Mouse (Mus musculus): ENCODE data around the gene Fanci. TPM values are rescaled to one million over a fixed set of nuclear protein-coding genes. Genes with fewer than 3 reads are reported as not detected.

Gene Fanci
- polyA plus RNA-seq, 1 experiment from 2014 or later, result 24.0 TPM

DNA sequence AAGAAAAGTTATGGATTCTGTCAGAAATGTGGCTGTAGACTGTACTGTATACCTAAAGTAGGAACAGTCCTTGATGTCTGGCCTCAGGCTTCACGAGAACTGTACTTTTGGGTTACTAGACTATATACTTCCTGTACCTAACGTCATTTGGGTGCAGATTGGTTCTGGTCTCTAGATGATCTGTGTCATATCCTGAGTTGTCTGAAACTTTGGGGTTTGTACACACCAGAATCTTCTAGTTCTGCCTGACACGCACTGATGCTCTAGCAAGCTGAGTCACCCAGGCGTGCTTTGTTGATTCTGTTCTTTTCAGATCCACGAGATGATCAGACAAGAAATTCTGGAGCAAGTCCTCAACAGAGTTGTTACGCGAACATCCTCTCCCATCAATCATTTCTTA lies 28.2 kb downstream of the Fanci start:
- H3K27me3 ChIP-seq (ENCODE audit: control insufficient read depth, insufficient read depth, low read length), result no peaks in the 10 kb centered on the region
- no peak for ATAC-seq (replicated peaks; ENCODE audit: low FRiP score)
- no peaks in the 10 kb centered on the region for H3K36me3 ChIP-seq (ENCODE audit: control insufficient read depth, insufficient read depth, low read length)
- H3K9me3 ChIP-seq (ENCODE audit: control insufficient read depth, low read length), result no peaks in the 10 kb centered on the region
- 93% methylated on average over 7 of the region's 7 CpGs for WGBS
- no peak overlapping the region for H3K27ac ChIP-seq (ENCODE audit: low read depth, low read length)
- H3K4me3 ChIP-seq (ENCODE audit: low read depth, low read length), result no peak overlapping the region
- H3K4me2 ChIP-seq (ENCODE audit: low read depth, low read length, severe bottlenecking), result no peak overlapping the region
- DNase-seq (ENCODE audit: low spot score), result no peak
- H3K4me1 ChIP-seq (replicated peaks; ENCODE audit: control insufficient read depth, insufficient read depth, low read length), result no peaks in the 10 kb centered on the region
- no peak overlapping the region for H3K9ac ChIP-seq (ENCODE audit: low read length)

DNA sequence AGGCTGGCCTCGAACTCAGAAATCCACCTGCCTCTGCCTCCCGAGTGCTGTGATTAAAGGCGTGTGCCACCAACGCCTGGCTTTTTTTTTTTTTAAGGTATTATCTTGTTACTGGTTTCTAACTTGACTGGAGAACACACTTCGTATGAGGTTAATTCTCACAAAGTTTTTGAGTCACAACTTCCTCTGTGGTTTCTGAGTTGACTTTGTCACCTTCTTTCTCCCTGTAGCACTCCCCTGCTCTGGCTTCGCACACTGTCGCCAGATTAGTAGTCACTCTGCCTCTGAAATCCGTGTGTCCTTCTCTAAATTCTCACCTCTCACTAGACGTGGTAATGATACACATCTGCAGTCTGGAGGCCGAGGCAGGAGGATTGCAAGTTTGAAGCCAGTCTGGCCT lies 31.1 kb downstream of the Fanci start:
- 94% methylated on average over 10 of the region's 10 CpGs for WGBS
- DNase-seq (ENCODE audit: low spot score), result no peak
- no peaks in the 10 kb centered on the region for H3K27me3 ChIP-seq (ENCODE audit: control insufficient read depth, insufficient read depth, low read length)
- H3K4me2 ChIP-seq (ENCODE audit: low read depth, low read length, severe bottlenecking), result no peak overlapping the region
- H3K36me3 ChIP-seq (ENCODE audit: control insufficient read depth, insufficient read depth, low read length), result no peaks in the 10 kb centered on the region
- ATAC-seq (replicated peaks; ENCODE audit: low FRiP score), result no peak
- no peaks in the 10 kb centered on the region for H3K4me1 ChIP-seq (replicated peaks; ENCODE audit: control insufficient read depth, insufficient read depth, low read length)
- no peaks in the 10 kb centered on the region for H3K9me3 ChIP-seq (ENCODE audit: control insufficient read depth, low read length)
- H3K27ac ChIP-seq (ENCODE audit: low read depth, low read length), result no peak overlapping the region
- H3K9ac ChIP-seq (ENCODE audit: low read length), result no peak overlapping the region
- no peak overlapping the region for H3K4me3 ChIP-seq (ENCODE audit: low read depth, low read length)

DNA sequence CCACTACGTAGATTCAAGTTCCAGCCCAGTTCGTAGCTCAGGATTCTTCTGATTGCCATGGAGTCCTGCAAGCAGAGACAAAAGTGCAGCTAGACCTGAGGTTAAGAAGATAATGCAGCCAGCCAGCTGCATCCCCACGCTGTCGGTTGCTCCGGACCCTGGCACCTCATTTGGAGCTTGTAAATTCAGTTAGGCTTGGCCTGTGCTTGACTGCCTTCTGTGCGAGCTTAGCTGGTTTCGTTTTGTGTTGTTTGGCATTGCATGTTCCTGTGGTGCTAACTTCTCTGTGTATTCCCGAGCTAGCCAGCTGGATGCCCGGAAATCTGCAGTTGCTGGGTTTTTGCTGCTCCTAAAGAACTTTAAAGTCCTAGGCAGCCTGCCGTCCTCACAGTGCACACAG lies 34.1 kb downstream of the Fanci start:
- no peak overlapping the region for H3K4me3 ChIP-seq (ENCODE audit: low read depth, low read length)
- no peak for DNase-seq (ENCODE audit: low spot score)
- no peaks in the 10 kb centered on the region for H3K4me1 ChIP-seq (replicated peaks; ENCODE audit: control insufficient read depth, insufficient read depth, low read length)
- no peaks in the 10 kb centered on the region for H3K36me3 ChIP-seq (ENCODE audit: control insufficient read depth, insufficient read depth, low read length)
- no peaks in the 10 kb centered on the region for H3K27me3 ChIP-seq (ENCODE audit: control insufficient read depth, insufficient read depth, low read length)
- no peak for ATAC-seq (replicated peaks; ENCODE audit: low FRiP score)
- H3K4me2 ChIP-seq (ENCODE audit: low read depth, low read length, severe bottlenecking), result no peak overlapping the region
- no peaks in the 10 kb centered on the region for H3K9me3 ChIP-seq (ENCODE audit: control insufficient read depth, low read length)
- no peak overlapping the region for H3K9ac ChIP-seq (ENCODE audit: low read length)
- no peak overlapping the region for H3K27ac ChIP-seq (ENCODE audit: low read depth, low read length)
- WGBS, result 77% methylated on average over 10 of the region's 10 CpGs

DNA sequence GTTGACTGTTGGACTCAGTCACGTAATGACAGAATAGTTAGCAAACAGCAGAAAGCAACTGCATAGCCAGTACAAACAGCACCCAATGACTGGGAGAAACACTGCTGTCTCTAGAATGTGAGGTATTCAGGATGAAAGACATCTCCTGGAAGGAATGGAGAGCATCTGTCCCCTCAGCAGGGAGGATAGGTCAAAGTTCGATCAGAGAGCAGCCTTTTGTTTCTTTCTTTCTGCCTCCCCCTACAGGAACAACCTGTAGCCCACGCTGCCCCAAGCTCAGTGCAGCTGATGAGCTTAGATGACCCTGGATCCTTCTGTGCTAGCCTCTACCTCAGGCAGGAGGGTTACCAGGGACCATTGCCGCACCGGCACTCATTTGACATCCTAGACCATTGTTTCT lies 36.5 kb downstream of the Fanci start:
- H3K36me3 ChIP-seq (ENCODE audit: control insufficient read depth, insufficient read depth, low read length), result no peaks in the 10 kb centered on the region
- no peak overlapping the region for H3K4me3 ChIP-seq (ENCODE audit: low read depth, low read length)
- ATAC-seq (replicated peaks; ENCODE audit: low FRiP score) (no peak), DNase-seq (ENCODE audit: low spot score) (no peak)
- no peak overlapping the region for H3K4me2 ChIP-seq (ENCODE audit: low read depth, low read length, severe bottlenecking)
- 63% methylated on average over 5 of the region's 5 CpGs for whole genome bisulfite sequencing
- H3K9ac ChIP-seq (ENCODE audit: low read length), result no peak overlapping the region
- no peaks in the 10 kb centered on the region for H3K27me3 ChIP-seq (ENCODE audit: control insufficient read depth, insufficient read depth, low read length)
- no peak overlapping the region for H3K27ac ChIP-seq (ENCODE audit: low read depth, low read length)
- H3K4me1 ChIP-seq (replicated peaks; ENCODE audit: control insufficient read depth, insufficient read depth, low read length), result no peaks in the 10 kb centered on the region
- no peaks in the 10 kb centered on the region for H3K9me3 ChIP-seq (ENCODE audit: control insufficient read depth, low read length)

DNA sequence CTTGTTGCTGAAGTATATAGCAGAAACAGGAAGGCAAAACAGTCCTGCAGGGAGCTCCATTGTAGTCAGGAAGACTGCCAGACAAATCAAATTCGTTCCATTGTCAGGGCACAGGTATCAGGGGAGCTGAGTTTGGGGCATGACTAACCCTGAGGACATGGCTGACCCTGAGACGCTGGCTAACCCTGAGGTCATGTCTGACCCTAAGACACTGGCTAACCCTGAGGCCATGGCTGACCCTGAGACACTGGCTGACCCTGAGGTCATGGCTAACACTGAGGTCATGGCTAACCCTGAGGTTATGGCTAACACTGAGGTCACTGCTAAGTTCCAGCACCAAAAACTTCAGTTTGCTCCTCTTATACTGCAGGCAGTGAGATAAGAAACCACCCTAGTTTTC lies 48.3 kb downstream of the Fanci start:
- DNase-seq (ENCODE audit: low spot score) (no peak), ATAC-seq (replicated peaks; ENCODE audit: low FRiP score) (no peak)
- Histone ChIP-seq H3K36me3 (ENCODE audit: control insufficient read depth, insufficient read depth, low read length) (peaks cover under 1% of the 10 kb centered on the region; the same call in 1 of the 2 replicates), H3K9me3 (ENCODE audit: control insufficient read depth, low read length) (no peaks in the 10 kb centered on the region), H3K9ac (ENCODE audit: low read length) (no peak overlapping the region), H3K27ac (ENCODE audit: low read depth, low read length) (no peak overlapping the region), H3K4me3 (ENCODE audit: low read depth, low read length) (no peak overlapping the region), H3K4me1 (replicated peaks; ENCODE audit: control insufficient read depth, insufficient read depth, low read length) (no peaks in the 10 kb centered on the region), H3K4me2 (ENCODE audit: low read depth, low read length, severe bottlenecking) (no peak overlapping the region), H3K27me3 (ENCODE audit: control insufficient read depth, insufficient read depth, low read length) (no peaks in the 10 kb centered on the region)
- WGBS, result 79% methylated on average over 2 of the region's 2 CpGs

DNA sequence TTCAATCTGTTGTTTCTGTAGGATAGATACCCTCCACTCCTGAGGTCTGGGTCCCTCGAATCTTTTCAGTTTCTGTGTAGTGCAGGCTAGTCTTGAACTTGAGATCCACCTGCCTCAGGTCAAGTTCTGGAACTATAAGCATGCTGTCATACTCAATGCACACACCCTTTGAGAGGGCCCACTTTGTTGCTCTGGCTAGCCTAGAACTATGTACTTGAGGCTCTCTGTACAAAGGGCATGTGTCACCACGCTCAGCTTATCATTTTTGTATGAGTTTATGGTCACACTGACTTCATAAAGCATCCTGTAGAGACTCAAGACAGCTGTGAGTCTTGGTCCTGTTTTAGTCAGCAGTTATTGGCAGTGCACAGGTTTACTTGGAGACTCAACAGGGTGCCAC lies 55.3 kb downstream of the Fanci start:
- 87% methylated on average over 2 of the region's 2 CpGs for WGBS
- Histone ChIP-seq H3K36me3 (ENCODE audit: control insufficient read depth, insufficient read depth, low read length) (peaks cover 16% of the 10 kb centered on the region), H3K9ac (ENCODE audit: low read length) (no peak overlapping the region), H3K4me2 (ENCODE audit: low read depth, low read length, severe bottlenecking) (no peak overlapping the region), H3K4me1 (replicated peaks; ENCODE audit: control insufficient read depth, insufficient read depth, low read length) (no peaks in the 10 kb centered on the region), H3K27me3 (ENCODE audit: control insufficient read depth, insufficient read depth, low read length) (no peaks in the 10 kb centered on the region), H3K27ac (ENCODE audit: low read depth, low read length) (no peak overlapping the region), H3K9me3 (ENCODE audit: control insufficient read depth, low read length) (no peaks in the 10 kb centered on the region), H3K4me3 (ENCODE audit: low read depth, low read length) (no peak overlapping the region)
- DNase-seq (ENCODE audit: low spot score), result no peak
- ATAC-seq (replicated peaks; ENCODE audit: low FRiP score), result no peak

DNA sequence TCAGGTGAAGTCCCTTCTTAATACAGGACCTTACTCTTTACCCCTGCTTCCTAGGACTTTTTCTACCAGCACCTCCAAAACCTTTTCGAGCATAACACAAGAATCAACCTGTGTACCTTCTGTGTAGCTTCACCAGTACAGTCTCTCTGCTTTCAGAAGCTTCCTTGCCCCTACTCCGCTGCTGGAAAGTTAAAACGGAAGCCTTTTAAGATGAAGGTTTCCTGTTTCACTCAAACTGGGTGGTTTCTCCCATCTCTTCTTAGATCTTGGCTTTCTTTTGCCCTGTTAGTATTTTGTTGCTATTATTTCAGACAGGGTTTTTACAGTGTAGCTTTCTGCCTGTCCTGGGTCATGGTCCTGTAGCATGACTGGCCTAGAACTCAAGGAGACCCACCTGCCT lies 55.8 kb downstream of the Fanci start:
- no peaks in the 10 kb centered on the region for H3K27me3 ChIP-seq (ENCODE audit: control insufficient read depth, insufficient read depth, low read length)
- peaks cover 17% of the 10 kb centered on the region for H3K36me3 ChIP-seq (ENCODE audit: control insufficient read depth, insufficient read depth, low read length)
- H3K4me2 ChIP-seq (ENCODE audit: low read depth, low read length, severe bottlenecking), result no peak overlapping the region
- H3K4me3 ChIP-seq (ENCODE audit: low read depth, low read length), result no peak overlapping the region
- DNase-seq (ENCODE audit: low spot score) (no peak), ATAC-seq (replicated peaks; ENCODE audit: low FRiP score) (no peak)
- H3K9ac ChIP-seq (ENCODE audit: low read length), result no peak overlapping the region
- no peaks in the 10 kb centered on the region for H3K9me3 ChIP-seq (ENCODE audit: control insufficient read depth, low read length)
- 93% methylated on average over 3 of the region's 3 CpGs for WGBS
- H3K27ac ChIP-seq (ENCODE audit: low read depth, low read length), result no peak overlapping the region
- H3K4me1 ChIP-seq (replicated peaks; ENCODE audit: control insufficient read depth, insufficient read depth, low read length), result no peaks in the 10 kb centered on the region

DNA sequence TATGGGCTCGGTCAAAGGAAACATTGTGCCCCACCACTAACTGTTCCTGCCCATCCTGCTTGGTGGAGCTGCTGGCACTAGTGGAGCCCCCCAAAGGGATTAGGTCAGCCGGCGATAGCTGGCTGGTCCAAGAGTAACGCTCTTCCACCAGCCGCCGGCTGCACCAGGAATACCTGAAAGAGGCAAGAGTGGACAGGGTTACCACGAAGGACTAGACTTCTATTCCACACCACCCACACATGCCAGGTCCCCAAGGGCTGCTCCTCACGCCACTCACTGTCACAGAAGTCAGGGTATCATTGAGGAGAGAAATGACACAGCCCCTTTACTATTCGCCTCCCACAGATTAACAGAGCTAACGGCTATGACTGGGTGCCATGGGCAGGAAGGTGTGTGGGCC lies 70.0 kb downstream of the Fanci start:
- H3K4me2 ChIP-seq (ENCODE audit: low read depth, low read length, severe bottlenecking), result no peak overlapping the region
- WGBS, result 92% methylated on average over 10 of the region's 10 CpGs
- H3K36me3 ChIP-seq (ENCODE audit: control insufficient read depth, insufficient read depth, low read length), result peaks cover 5% of the 10 kb centered on the region; the same call in 1 of the 2 replicates
- peaks cover 12% of the 10 kb centered on the region for H3K4me1 ChIP-seq (replicated peaks; ENCODE audit: control insufficient read depth, insufficient read depth, low read length)
- H3K27ac ChIP-seq (ENCODE audit: low read depth, low read length), result no peak overlapping the region
- H3K4me3 ChIP-seq (ENCODE audit: low read depth, low read length), result no peak overlapping the region
- no peaks in the 10 kb centered on the region for H3K27me3 ChIP-seq (ENCODE audit: control insufficient read depth, insufficient read depth, low read length)
- H3K9me3 ChIP-seq (ENCODE audit: control insufficient read depth, low read length), result no peaks in the 10 kb centered on the region
- DNase-seq (ENCODE audit: low spot score), result no peak
- no peak for ATAC-seq (replicated peaks; ENCODE audit: low FRiP score)
- no peak overlapping the region for H3K9ac ChIP-seq (ENCODE audit: low read length)

DNA sequence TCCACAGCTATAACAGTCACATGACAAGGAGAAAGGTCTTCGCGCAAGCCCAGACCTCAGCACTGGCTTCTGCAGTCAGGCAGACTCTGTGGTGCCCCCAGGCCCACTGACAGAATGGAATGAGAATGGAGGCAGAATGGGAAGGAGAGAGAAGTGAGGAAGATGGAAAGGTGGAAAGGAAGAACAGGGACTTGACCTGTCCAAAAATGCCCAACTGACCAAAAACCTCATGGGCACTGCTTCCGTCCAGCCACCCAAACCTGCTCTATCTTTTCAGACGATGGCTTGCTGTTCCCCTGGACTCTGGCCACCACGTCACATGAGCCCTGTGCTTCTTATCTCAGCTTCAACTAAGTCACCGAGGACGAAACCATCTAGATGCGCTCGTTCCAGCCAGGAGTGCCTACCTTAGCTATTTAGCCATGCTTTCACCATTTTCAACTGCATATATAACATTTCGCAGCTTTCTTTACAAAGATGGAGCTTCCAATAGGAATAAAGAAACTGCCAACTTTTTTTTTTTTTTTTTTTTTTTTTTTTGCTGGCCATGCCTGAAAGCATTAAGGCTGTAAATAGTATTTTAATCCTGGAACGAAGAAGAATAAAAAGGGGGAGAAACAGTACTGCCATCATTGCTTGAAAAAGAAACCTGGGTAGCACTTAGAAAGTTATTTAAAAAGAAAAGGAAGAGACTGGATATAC lies 71.8 kb downstream of the Fanci start:
- H3K36me3 ChIP-seq (ENCODE audit: control insufficient read depth, insufficient read depth, low read length), result no peaks in the 10 kb centered on the region; the same call in 1 of the 2 replicates
- DNase-seq (ENCODE audit: low spot score), result no peak
- H3K4me2 ChIP-seq (ENCODE audit: low read depth, low read length, severe bottlenecking), result no peak overlapping the region
- peaks cover 12% of the 10 kb centered on the region for H3K4me1 ChIP-seq (replicated peaks; ENCODE audit: control insufficient read depth, insufficient read depth, low read length)
- WGBS, result 91% methylated on average over 11 of the region's 11 CpGs
- H3K27me3 ChIP-seq (ENCODE audit: control insufficient read depth, insufficient read depth, low read length), result no peaks in the 10 kb centered on the region
- H3K4me3 ChIP-seq (ENCODE audit: low read depth, low read length), result no peak overlapping the region
- no peaks in the 10 kb centered on the region for H3K9me3 ChIP-seq (ENCODE audit: control insufficient read depth, low read length)
- H3K9ac ChIP-seq (ENCODE audit: low read length), result no peak overlapping the region
- no peak overlapping the region for H3K27ac ChIP-seq (ENCODE audit: low read depth, low read length)
- ATAC-seq (replicated peaks; ENCODE audit: low FRiP score), result no peak

Data from forebrain, embryonic 11.5 days (tissue).